Mouse (Mus musculus) forebrain, embryonic 13.5 days (tissue): ENCODE results near the gene Tox2. TPM values are rescaled to one million over a fixed set of nuclear protein-coding genes. Genes with fewer than 3 reads are reported as not detected.
A peak's percentile ranks its signal among the peaks of the same experiment; 100 is the strongest.

Experiments
- ATAC-seq: fragments of 200-750 bp; cut with Nextera tagmentation; 2 replicates; pipeline ENCODE4 v1.8.0; 2017
- H3K27ac ChIP-seq: fragments of 300-500 bp; sonication (generic); 2 replicates; pipeline ENCODE4 v1.5.1; 2015; ENCODE audit warnings: inconsistent platforms, mild to moderate bottlenecking, moderate library complexity
- H3K27me3 ChIP-seq: fragments of 300-500 bp; sonication (generic); 2 replicates; pipeline ENCODE4 v1.6.1; 2015; ENCODE audit warnings: mild to moderate bottlenecking, inconsistent platforms
- H3K36me3 ChIP-seq: fragments of 300-500 bp; sonication (generic); 2 replicates; pipeline ENCODE4 v1.6.1; 2015; ENCODE audit warnings: mild to moderate bottlenecking, inconsistent platforms; ENCODE audit not compliant: poor library complexity, severe bottlenecking
- H3K4me1 ChIP-seq: fragments of 300-500 bp; sonication (generic); 2 replicates; pipeline ENCODE4 v1.6.1; 2015; ENCODE audit warnings: inconsistent platforms
- H3K4me2 ChIP-seq: fragments of 300-500 bp; sonication (generic); 2 replicates; pipeline ENCODE4 v1.6.1; 2015; ENCODE audit warnings: inconsistent platforms, mild to moderate bottlenecking, moderate library complexity
- H3K4me3 ChIP-seq: fragments of 300-500 bp; sonication (generic); 2 replicates; pipeline ENCODE4 v1.5.1; 2015; ENCODE audit warnings: mild to moderate bottlenecking, inconsistent platforms
- H3K9ac ChIP-seq: fragments of 300-500 bp; sonication (generic); 2 replicates; pipeline ENCODE4 v1.6.1; 2015; ENCODE audit warnings: mild to moderate bottlenecking, inconsistent platforms
- H3K9me3 ChIP-seq: fragments of 300-500 bp; sonication (generic); replicated peaks from 2 replicates; pipeline ENCODE4 v1.6.1; 2016; ENCODE audit warnings: inconsistent platforms
- WGBS: fragments of 180-500 bp; shearing (Covaris S2); methylation state at CpG from one replicate; pipeline ENCODE4 v1.1.7; 2015; 5-methylcytosine and 5-hydroxymethylcytosine counted together
- polyA plus RNA-seq: library from polyadenylated mRNA; unstranded; fragments of >200 nt; fragmentation: Nextera tagmentation; extraction: Ambion mirVana; gene quantifications from 2 replicates; pipeline ENCODE4 v1.2.1, GENCODE M21; 2015

Gene Tox2
- polyA plus RNA-seq, 1 experiment from 2014 or later = 17.9 TPM

DNA sequence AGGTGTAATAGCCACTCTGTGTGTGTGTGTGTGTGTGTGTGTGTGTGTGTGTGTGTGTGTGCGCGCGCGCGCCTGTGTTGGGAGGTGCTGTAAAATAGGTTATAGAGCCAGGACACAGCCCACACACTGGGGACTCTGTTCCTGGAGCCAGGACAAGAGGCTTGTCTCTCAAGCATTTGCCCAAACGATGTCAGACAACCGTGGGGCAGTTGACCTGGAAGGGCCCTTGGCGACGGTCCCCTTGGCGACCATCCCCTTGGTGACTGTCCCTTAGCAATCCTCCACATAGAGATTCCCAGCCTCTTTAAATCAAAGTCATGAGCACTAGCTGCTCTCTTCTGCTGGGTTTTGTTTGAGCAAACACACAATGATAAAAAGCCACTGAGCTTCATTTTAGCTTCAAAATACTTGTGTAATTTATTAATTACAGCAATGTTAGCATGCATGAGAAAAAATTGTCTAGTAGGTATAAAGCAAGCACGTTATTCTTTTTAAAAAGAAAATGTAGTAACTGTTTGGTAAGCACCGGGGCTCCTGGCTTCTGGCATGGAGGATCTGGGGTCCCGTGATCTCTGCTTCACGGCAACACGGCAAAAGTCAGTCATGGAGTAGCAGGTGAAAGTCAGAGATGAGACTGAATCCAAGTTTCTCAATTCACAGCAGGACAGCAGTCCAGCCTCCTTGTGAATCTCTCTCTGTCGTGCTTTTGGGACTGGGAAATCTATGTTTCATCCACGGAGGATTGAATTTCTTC lies 3.0 kb downstream of the Tox2 start:
- Histone ChIP-seq H3K27ac (no peak overlapping the region), H3K27me3 (peaks cover 20% of the 10 kb centered on the region), H3K36me3 (0 out of 2 replicates have a peak, but pooled peaks cover 7% of the 10 kb centered on the region), H3K4me1 (peaks cover 42% of the 10 kb centered on the region), H3K4me3 (peak overlapping the region; percentile 58; the same call in 1 of the 2 replicates), H3K9me3 (0 out of 2 replicates have a peak, but pooled peaks cover 3% of the 10 kb centered on the region), H3K4me2 (peak overlapping the region; percentile 89), H3K9ac (peak overlapping the region; percentile 80; the same call in 1 of the 2 replicates)
- WGBS = 32% methylated on average over 17 of the region's 17 CpGs
- ATAC-seq = no peak

- no peak overlapping the region for H3K9ac ChIP-seq
- H3K4me3 ChIP-seq = no peak overlapping the region
- peaks cover 39% of the 10 kb centered on the region for H3K4me1 ChIP-seq
- H3K4me2 ChIP-seq = no peak overlapping the region
- peaks cover 18% of the 10 kb centered on the region for H3K27me3 ChIP-seq
- H3K36me3 ChIP-seq = 0 out of 2 replicates have a peak, but pooled peaks cover 7% of the 10 kb centered on the region
- no peak for ATAC-seq
- H3K9me3 ChIP-seq = no peaks in the 10 kb centered on the region
- no peak overlapping the region for H3K27ac ChIP-seq
- 100% methylated on average over 2 of the region's 2 CpGs for WGBS
These were observed 4.4 kb downstream of the Tox2 start for GRCm38 (mm10) chr2:163207315-163207714.

DNA sequence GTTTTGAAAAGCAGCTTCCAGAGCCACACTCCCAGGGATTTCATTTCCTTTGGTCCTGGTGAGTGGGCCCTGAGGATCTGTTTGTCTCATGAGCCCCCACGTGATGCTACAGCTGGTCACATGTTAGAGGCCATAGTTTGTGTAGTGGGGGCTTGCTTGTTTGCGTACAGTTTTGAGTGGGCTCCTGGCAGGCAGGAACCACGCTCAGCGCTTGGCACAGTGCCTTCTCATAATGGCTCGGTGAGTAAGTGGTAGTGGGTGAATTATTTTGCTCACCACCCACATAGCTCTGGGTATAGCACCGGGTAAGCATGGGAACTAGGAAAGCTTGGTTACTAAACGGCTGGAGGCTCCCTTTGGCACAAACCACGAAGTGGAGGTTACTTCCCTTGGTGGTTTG lies 6.2 kb downstream of the Tox2 start:
- WGBS = 81% methylated on average over 8 of the region's 8 CpGs
- Histone ChIP-seq H3K36me3 (0 out of 2 replicates have a peak, but pooled peaks cover 7% of the 10 kb centered on the region), H3K27me3 (peaks cover 6% of the 10 kb centered on the region; the same call in 1 of the 2 replicates), H3K4me1 (peaks cover 21% of the 10 kb centered on the region), H3K9ac (no peak overlapping the region), H3K4me3 (no peak overlapping the region), H3K4me2 (no peak overlapping the region), H3K27ac (no peak overlapping the region), H3K9me3 (no peaks in the 10 kb centered on the region)
- no peak for ATAC-seq

DNA sequence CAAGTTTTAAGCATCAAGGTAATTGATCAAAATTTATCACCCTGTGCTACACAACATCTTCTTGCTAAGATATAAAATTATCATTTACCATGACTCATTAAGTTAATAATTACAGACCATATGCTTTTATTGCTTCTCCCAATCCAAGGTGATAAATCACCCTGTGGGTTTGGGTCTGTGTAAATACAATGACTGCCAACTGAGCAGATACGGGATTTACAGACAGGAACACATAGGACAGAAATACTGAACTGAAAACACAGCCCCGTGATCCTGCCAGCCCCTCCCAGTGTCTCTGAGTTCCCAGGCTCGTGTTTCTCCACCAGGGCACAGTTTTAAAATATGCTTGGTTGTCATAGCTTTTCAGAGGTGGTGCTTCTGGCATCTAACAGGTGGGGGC lies 10.2 kb downstream of the Tox2 start:
- ATAC-seq = no peak
- no peak overlapping the region for H3K9ac ChIP-seq
- 0 out of 2 replicates have a peak, but pooled peaks cover 4% of the 10 kb centered on the region for H3K36me3 ChIP-seq
- no peaks in the 10 kb centered on the region for H3K27me3 ChIP-seq
- no peak overlapping the region for H3K4me3 ChIP-seq
- H3K4me1 ChIP-seq = peaks cover 11% of the 10 kb centered on the region; the same call in 1 of the 2 replicates
- no peak overlapping the region for H3K4me2 ChIP-seq
- no peaks in the 10 kb centered on the region for H3K9me3 ChIP-seq
- H3K27ac ChIP-seq = no peak overlapping the region
- WGBS = 58% methylated on average over 3 of the region's 3 CpGs

DNA sequence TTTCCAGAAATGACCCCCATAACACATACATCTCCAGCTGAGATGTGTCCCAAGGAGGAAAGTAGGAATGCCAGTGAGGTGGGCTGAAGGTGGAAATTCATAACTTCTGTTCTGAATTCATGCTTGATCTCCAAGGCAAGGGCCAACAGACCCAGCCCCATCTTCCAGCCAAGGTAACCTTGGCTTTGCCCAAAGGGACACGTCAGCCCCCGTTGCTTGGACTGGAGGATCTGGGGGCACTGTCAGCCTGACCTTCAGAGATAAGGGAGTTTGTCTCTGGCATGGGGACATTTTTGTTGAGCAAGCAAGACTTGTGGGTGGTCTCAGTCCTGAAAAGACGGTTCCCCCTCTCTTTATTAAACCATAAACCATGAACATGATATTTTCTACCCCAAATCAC lies 15.2 kb downstream of the Tox2 start:
- no peaks in the 10 kb centered on the region for H3K36me3 ChIP-seq
- no peak overlapping the region for H3K4me2 ChIP-seq
- WGBS = 77% methylated on average over 3 of the region's 3 CpGs
- no peak overlapping the region for H3K4me3 ChIP-seq
- ATAC-seq = no peak
- H3K4me1 ChIP-seq = peaks cover 30% of the 10 kb centered on the region
- H3K27me3 ChIP-seq = no peaks in the 10 kb centered on the region
- H3K27ac ChIP-seq = no peak overlapping the region
- H3K9me3 ChIP-seq = no peaks in the 10 kb centered on the region
- no peak overlapping the region for H3K9ac ChIP-seq

DNA sequence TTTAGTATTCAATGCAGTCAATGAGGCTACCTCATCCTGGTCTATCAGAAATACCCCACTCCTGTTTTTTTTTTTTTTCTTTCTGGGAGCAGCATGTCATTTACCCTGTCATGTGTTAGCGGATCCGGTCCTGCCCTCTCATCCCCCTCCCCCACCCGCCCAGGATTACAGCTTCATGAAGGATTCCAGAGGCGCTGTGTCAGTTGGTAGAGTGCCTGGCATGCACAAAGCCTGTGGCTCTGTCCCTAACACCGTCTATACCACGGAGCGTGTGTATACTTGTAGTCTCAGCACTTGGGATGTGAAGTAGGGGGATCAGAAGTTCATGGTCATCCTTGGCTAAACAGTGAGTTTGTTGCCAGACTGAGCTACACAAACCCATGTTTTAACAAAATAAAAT lies 15.6 kb downstream of the Tox2 start:
- Histone ChIP-seq H3K27me3 (no peaks in the 10 kb centered on the region), H3K9me3 (no peaks in the 10 kb centered on the region), H3K4me2 (no peak overlapping the region), H3K27ac (no peak overlapping the region), H3K4me3 (no peak overlapping the region), H3K4me1 (peaks cover 30% of the 10 kb centered on the region), H3K36me3 (no peaks in the 10 kb centered on the region), H3K9ac (no peak overlapping the region)
- ATAC-seq = no peak
- 53% methylated on average over 7 of the region's 7 CpGs for WGBS

DNA sequence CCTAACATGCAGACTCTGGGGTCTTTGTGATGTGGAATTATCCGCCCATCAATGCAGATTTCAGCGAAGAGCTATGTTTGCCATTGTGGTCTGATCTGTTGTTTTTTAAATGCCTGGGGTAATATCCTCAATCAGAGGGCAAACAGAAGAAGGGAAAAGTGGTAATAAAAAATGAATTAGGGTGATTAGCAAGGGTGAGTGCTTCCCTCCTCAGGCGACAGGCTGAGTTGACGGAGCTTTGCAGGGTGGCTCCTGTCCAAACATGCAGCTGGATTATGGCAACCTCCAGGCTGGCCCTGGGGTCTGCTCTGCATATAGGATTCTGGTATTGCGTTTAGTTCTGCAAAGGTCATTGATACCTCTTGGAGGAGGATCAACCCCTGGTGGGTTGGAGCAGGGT lies 16.5 kb downstream of the Tox2 start:
- H3K27ac ChIP-seq = no peak overlapping the region
- H3K9me3 ChIP-seq = no peaks in the 10 kb centered on the region
- H3K4me3 ChIP-seq = no peak overlapping the region
- H3K9ac ChIP-seq = no peak overlapping the region
- peak; percentile 60; the same call in 1 of the 2 replicates for ATAC-seq
- no peaks in the 10 kb centered on the region for H3K27me3 ChIP-seq
- H3K36me3 ChIP-seq = no peaks in the 10 kb centered on the region
- WGBS = 23% methylated on average over 5 of the region's 5 CpGs
- peaks cover 31% of the 10 kb centered on the region for H3K4me1 ChIP-seq
- H3K4me2 ChIP-seq = no peak overlapping the region

DNA sequence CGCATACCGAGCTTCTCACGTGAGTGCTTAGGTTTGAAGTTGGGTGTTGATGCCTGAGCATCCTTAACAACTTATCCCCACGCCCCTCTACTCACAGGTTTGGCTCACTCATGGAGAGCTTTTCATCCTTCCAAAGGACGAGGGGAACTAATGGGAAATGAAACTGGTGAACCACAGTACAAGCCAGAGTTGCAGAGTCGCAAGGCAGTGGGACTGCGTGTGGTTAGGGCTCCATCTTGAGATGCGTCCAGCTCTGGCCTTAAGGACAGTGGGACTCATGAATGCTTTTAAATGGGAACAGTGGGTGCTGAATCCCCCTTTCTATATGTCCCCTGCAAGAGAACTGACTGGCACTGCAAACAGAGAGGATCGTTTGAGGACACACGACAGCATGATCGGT lies 17.8 kb downstream of the Tox2 start:
- WGBS = 95% methylated on average over 11 of the region's 11 CpGs
- Histone ChIP-seq H3K4me1 (peaks cover 35% of the 10 kb centered on the region), H3K9ac (no peak overlapping the region), H3K27ac (no peak overlapping the region), H3K27me3 (no peaks in the 10 kb centered on the region), H3K4me3 (no peak overlapping the region), H3K36me3 (no peaks in the 10 kb centered on the region), H3K9me3 (no peaks in the 10 kb centered on the region), H3K4me2 (no peak overlapping the region)
- ATAC-seq = no peak

GRCm38 (mm10) chr2:163225302-163225701 lies 22.4 kb downstream of the Tox2 start:
- Histone ChIP-seq H3K4me3 (no peak overlapping the region), H3K9ac (no peak overlapping the region; the same call in 1 of the 2 replicates), H3K27me3 (no peaks in the 10 kb centered on the region), H3K4me1 (peaks cover 37% of the 10 kb centered on the region), H3K4me2 (no peak overlapping the region), H3K27ac (peak overlapping the region; percentile 64), H3K9me3 (no peaks in the 10 kb centered on the region), H3K36me3 (no peaks in the 10 kb centered on the region)
- ATAC-seq = no peak
- 74% methylated on average over 15 of the region's 15 CpGs for WGBS

DNA sequence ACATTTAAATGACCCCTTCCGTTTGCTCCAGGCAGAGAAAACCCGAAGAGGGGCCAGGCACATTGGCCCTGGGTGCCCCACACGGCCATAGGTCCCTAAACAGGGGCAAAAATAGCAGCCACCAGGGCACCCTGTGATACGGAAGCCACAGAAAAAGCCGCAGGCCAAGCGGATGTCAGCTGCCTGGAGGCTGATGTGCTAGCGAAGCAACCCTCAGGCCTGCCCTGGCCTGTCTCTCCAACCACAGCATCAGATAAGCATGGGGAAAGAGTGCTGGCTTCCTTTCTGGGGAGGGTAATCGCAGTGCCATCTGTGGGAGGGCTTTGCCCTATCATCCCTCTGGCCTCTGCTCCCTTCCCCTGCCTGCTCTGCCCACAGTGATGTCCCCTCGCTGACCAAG lies 26.1 kb downstream of the Tox2 start:
- no peaks in the 10 kb centered on the region for H3K9me3 ChIP-seq

GRCm38 (mm10) chr2:163231781-163232534 lies 29.0 kb downstream of the Tox2 start:
- H3K4me2 ChIP-seq = no peak overlapping the region
- no peaks in the 10 kb centered on the region for H3K9me3 ChIP-seq
- no peak overlapping the region for H3K9ac ChIP-seq
- peaks cover 42% of the 10 kb centered on the region for H3K4me1 ChIP-seq
- no peaks in the 10 kb centered on the region for H3K27me3 ChIP-seq
- no peak overlapping the region for H3K4me3 ChIP-seq
- H3K27ac ChIP-seq = no peak overlapping the region
- no peaks in the 10 kb centered on the region for H3K36me3 ChIP-seq
- no peak for ATAC-seq
- WGBS = 79% methylated on average over 13 of the region's 13 CpGs

More for the DNA sequence above, 26.1 kb downstream of the Tox2 start:
- Histone ChIP-seq H3K27ac (no peak overlapping the region), H3K4me2 (no peak overlapping the region), H3K36me3 (no peaks in the 10 kb centered on the region), H3K27me3 (no peaks in the 10 kb centered on the region), H3K9ac (no peak overlapping the region), H3K4me3 (no peak overlapping the region), H3K4me1 (peaks cover 47% of the 10 kb centered on the region)
- ATAC-seq = no peak
- 91% methylated on average over 9 of the region's 9 CpGs for WGBS

DNA sequence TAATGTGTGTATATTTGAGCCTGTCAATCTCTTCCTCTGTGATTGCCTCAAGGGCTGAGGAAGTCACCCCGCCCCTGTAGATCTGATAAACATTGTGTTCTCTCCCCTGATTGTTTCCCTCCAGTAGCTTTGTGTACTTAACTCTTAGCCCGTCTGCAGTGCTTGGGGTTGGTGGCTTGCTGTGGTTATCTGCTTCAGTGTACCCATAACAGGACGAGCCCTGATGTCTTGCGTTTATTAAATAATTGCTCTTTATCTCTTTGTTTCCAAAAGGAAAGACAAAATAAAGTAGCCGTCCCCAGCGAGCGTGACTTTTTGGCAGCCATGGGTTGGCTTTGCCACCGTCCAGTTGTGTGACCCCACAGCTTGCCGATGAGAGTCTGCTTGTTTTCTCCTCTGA lies 30.7 kb downstream of the Tox2 start:
- Histone ChIP-seq H3K36me3 (no peaks in the 10 kb centered on the region), H3K4me1 (peaks cover 47% of the 10 kb centered on the region), H3K9ac (no peak overlapping the region), H3K9me3 (no peaks in the 10 kb centered on the region), H3K27ac (no peak overlapping the region), H3K27me3 (no peaks in the 10 kb centered on the region), H3K4me3 (no peak overlapping the region), H3K4me2 (no peak overlapping the region)
- WGBS = 84% methylated on average over 9 of the region's 9 CpGs
- no peak for ATAC-seq
